Mouse (Mus musculus): ENCODE measurements at regions not wholly inside any gene's neighbourhood (a gene's known extent, or its start where the extent isn't known, plus 50 kb on each side); places are given as distances from the start of the nearest gene placed in this dataset.
A peak's percentile ranks its signal among the peaks of the same experiment; 100 is the strongest.
"Not testable (repeated sequence)": the region's sequence is repeated elsewhere in the genome, so short reads cannot be mapped to it uniquely, and the experiment has no call there.

- DNase-seq (ENCODE audit: low spot score in 2 of 2) = not testable (repeated sequence)
Measured at GRCm38 (mm10) chr12:22745556-22745955, 1034.5 kb downstream of the Gm10330 start.

DNA sequence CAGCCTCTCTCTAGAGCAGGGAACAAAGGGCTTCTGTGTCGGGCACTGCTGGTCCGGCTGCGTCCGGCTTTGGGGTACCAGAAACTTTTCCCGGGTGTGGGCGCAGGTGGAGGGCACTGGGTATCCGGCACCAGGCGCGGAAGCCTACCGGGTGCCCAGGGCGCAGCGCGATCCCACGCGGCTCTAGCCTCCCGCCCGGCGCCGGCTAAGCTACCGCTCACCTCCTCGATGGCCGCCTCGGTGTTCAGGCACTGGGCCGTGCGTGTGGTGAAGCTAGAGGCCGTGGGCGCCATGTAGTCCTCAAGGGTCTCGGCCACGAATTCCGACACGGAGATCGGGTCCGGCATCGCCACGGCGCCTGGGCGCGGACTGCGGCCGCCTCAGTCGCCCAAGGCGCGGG is 1035.0 kb downstream of the Gm10330 start:
- peak in 1 of 2 experiments; percentile 0 for DNase-seq (ENCODE audit: low spot score in 2 of 2)

Data from cerebellum, postnatal 4 days (tissue).